Mouse (Mus musculus) cerebellum, postnatal 14 days (tissue): ENCODE data around the gene Nup160.

Experiments
- DNase-seq, 2 experiments: peaks; one replicate each; pipeline ENCODE4 v3.0.0; 2021; ENCODE audit warnings: mixed read lengths in 2 of 2

The Nup160 gene

DNA sequence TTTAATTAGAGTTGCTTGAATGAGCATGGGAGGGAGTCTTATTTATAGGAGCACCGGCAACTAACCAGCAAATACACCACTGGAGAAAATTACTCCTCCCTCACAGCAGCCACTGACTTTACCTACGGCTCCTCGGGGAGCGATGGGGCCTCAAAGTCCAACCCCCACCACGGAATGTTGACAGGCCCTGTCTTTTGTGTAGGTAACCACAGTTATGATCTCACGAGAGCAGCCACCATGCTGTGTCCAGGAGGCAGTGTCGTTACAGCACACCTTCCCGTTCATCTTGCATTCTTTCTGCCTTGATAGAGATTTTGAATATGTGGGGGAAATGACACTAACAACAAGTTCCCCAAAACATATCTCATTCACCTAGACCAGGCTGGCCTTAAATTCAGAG lies at the start of gene Nup160:
Gene Nup160, plus strand, starts transcription at position 209 of the 400 bp plus-strand sequence.
- DNase-seq: no peak

DNA sequence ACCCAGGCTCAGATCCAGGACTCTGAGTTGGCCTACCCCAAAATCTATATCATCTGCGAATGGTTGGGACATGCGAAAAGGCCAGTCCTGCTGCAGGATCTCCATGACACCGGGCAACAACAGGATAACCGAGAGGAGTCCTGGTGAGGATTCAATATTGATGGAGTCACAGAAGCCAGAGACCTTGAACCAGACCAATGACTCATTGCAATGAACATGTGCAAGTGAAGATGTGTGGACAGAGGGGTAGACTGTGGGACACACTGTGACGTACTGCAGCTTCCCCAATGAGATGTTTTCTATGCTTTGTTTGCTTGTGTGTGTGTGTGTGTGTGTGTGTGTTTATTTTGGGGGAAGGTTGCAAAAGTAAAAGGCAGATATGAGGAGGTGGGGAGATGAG lies 48.8 kb upstream of the Nup160 start:
- DNase-seq: no peak

DNA sequence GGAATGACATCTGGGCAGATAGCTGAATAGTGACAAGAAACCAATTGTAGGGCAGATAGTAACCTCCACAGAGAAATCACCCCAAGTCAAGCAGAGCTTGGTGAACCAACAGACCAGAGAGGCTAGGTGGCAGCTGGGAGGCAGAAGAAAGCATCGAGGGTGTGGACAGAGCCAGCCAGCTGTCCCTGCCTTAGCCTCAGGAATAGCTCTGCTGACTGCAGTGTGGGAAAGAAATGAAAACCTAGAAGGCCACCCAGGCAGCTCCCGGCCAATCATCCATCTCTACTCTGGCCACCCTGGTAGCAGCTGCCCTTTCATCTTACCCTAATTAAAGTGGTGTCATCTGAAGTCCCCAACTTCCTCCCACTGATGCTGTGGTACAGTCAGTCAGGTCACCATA lies 47.5 kb upstream of the Nup160 start:
- no peak for DNase-seq

DNA sequence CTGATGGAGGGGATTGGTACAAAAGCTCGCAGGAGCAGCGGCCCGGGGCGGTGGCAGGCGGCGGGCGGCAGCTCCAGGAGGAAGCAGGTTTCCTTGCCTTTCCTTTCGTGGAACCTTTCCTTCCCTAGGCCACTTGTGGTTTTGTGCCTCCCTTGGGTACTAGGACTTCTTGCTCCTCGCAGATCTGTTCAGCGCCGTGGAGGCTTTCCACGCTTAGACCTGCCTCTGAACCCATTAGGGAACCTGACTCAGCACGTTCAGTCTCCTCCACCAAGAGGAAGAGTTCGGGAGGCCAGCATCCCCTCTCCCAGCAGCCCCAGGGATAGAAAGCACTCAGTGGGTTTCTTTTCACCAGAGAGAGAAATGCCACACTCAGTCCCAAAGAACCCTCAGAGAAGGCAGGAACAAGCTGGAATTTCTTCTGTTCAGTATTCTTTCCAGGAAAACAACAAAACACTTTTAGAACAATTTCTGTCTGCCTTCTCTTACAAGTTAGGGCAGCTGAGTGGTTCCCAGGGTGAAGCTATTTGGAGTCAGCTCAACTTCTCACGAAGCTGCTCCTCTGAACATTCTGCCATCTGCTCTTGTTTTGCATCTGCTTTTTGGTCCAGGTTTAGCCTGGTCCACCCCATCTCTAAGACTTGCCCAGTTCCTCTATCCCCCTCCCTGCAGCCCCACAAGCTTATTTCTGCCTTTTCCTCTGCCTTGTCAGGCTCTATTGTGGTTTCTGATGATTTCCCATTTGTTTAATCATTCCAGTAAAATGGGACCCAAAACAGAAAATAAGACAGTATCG lies 44.9 kb upstream of the Nup160 start:
- no peak for DNase-seq

DNA sequence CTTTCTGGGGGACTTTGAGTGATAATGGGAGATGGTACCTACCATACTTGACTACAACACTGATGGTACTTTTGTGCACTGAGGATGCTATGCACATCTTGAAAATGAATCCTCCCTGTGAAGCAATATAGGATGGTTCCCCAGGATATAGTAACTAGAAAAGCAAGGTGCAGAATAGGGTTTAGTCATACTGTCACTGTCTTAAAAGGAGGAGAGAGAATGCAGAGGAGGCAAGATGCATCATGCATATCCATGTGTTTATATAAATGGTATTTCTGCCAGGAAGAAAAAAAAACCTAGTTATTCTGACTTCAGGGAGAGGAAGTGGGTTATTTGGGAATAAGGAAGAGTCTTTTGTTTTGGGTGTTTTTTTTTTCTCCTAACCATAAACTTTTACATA lies 42.3 kb upstream of the Nup160 start:
- DNase-seq: no peak

DNA sequence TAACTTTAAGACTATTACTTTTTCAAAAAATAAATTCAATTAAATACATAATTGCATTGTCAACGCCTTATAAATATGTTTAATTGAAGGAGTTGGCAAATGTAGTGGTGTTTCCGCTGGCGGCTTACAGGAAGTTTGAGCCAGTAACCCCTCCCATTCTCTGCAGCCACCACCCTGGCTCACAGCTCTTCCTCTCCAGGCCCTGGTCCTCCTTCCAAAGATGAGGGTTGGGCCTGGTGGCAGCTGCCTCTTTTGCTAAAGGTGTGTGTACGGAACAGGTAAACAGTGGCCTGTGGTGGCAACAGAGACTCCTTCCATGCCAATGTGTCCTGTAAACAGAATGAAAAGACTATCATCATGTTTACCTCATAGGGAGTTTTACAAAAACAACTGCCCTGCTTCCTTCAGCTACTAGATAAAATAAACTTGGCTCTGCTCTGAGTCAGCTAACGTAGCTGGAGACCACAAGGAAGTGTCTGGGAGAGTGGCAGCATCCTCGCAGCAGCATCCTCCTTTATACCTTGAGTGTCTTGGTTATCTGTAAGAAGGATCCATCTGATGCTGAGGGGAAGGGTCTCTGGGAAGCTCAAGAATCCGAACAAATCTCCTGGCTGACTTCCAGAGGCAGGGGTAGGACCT lies 41.8 kb upstream of the Nup160 start:
- DNase-seq: no peak

DNA sequence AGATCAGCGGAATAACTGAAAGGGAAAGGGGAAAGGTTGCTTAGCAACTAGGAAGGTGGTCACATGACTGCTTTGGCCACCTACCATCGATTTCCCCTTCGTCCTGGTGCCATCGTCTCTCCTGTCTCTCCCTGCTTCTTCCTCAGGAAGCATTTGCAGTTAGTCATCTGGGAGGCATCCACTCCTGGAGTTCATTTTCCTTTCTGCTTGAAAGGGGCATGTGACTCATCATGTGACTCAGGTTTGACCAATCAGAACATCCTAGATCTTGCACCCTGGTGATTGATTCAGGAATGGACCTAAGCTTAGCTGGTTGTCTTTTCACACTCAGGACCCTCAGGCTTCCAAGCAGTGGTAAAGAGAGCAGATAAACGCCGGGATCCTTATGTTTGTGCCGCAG lies 40.2 kb upstream of the Nup160 start:
- DNase-seq: no peak

DNA sequence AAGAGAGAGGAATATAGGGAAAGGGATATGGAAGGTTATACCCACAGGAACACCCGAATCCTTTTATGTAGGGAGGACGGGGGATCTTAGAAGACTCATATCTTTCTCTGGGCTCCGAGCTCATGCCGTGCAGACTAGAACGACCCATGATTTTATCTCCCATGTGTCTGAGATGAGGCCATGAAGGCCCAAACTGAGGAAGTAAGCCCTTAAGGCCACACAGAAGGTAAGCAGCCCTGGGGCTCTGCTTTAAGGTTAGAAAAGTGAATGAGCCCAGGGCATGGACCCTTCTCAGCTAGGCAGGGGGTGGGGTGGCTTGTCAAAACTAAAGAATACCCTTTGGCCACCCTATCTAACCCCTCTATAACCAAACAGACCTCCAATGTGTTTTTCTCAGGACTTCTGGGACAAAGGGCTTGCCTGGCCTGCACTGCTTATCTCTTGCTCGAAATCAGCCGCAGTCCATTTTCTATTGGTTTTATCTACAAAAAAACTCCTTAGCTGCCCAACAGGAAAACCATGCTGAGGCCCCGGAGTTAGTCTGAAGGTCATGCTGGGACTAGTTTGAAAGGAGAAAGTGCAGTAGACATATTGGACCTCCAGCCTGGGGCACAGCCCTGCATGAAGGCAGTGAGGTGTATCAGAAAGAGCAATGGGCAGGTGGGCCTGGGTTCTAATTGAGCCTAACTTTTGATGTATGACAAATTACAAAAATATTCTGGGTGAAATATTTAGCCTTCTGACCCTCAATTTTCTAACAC lies 37.8 kb upstream of the Nup160 start:
- no peak for DNase-seq

DNA sequence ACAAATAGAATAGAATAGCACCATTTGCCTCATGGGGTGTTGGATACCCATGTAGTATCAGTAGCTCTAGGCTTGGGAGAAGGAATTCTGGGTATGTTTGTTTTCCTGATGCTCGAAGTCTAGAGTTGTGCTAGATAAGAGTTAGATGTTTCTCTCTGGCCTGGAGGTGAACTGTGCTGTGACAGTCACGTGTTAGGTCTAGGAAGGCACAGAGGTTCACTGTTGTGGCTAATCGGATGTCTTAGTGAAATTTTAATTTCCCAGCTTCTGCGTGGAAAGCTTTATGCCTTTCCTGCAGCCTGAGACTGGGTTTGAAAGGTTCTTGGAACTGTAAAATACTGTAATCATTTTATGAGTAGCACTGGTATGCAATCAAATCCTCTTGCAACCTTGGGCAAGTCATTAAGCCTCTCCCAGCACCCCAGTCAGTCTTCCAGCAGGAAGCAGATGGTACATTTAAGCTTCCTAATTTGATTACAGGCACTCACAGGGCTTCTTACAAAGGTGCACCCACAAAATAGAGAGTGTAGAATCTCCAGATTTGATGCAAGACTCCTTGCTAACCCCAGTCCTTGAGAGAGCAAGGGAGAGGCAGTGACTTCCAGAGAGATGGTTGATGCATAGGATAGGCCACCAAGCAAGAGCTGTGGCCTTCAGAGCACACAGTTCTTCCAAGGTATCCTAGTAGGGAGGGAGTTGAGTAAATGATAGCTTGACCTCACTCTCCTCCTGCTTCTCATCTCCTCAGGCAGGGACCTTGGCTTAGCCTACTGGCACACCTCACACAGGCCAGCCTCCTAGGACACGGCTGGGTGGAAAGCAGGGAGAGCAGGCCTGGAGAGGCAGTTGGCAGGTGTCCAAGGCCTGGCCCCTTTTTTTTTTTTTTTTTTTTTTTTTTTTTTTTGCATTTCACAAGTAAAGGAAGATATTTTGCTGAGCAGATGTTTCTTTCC lies 37.0 kb upstream of the Nup160 start:
- no peak for DNase-seq

DNA sequence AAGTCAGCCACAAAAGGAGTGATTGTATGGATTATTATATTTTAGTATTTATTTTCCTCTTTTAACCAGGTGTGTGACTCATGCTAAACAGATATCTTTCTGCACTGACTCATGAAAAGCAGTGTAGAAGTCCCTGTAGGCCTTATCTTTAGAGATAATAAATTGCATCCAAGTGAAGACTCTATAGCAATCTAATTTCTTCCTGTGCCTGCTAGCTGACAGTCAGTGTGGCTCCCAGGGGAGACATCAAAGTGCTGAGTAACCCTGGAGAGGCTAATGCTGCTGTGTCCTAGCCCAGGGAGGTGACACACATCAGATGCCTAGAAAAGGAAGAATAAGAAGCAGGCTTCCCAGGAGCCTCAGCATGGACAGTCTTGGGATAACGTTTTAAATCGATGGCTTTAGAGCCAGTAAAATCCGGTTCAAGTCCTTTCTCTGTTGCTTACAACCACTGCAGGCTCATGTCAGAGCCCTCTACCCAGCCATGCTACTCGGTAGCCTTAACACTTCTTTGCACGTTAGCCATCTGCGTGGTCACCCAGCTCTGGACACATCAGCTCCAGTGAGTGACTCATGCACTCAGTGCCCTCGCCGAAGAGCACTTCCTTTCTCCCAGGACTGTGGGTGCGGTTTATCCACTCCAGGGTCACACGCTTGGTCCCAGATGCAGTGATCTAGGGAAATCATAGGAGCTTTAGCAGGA lies 35.9 kb upstream of the Nup160 start:
- no peak for DNase-seq

DNA sequence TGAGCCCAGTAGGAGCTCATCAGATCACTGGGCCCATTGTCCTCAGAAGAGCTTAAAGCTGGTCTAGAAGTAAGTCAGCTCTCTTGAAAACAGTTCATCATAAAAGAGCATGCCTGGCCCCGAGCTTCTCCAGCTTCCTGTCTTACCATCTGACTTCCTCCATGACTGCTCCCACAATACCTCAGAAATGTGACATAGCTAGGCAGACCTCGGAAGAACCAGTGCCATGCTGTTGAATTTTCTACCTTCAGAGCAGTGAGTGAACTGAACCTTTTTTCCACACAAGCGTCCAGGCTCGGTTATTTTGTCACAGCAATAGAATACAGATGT lies 35.3 kb upstream of the Nup160 start:
- DNase-seq: no peak

DNA sequence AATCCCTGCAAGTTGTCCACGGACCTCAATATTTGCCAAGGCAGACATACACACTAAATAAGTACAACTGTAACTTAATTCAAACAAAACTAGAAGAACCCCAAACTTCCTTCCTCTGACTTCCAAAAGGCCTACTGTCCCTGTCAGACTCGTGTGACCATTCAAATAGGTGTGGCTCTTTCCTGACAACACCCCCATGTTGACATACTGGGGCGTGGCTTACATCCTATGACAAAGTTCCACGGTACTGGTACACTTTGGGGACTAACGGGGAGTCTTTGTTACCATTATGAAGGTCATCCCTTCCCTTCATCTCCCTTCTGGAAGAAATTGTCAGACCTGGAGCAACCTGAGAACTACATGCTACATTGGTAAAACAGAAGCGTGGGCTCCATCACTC lies 29.9 kb upstream of the Nup160 start:
- no peak for DNase-seq

DNA sequence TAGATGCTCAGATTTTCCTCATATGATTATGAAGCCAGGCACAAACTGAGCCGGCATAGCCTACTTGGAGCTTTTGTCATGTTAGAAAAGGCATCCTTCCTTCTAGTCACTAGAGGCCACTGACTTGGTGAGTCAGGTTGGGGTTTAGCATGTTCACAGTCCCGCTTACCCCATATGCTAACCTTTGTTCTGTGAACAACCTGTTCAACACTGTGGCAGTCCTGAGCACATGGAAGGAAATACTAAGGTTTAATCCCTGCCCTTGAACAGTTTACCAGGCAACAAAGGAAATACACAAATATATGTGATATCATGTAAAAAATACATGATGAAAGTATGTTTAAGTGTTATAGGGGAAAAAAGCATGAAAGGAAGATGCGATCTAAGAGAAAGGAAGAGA lies 27.6 kb upstream of the Nup160 start:
- DNase-seq: no peak

DNA sequence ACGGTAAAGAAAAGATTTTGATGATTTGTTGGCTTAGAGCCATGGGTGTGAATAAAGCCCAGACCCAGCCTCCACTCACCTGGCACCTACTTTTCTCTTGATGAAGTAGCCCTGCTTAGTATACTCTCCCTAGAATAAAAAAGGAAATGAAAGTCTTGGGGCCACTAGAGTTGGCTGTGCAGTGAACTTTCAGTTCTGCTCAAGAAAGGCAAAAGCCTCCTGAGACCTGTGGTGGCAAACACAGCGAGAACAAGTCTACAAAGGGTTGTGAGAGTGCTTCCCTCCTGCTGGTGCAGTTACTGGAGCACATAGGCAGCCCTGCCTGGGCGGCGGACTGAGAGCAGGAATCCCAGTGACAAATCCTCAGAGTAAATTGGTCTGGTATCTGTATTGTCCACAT lies 27.1 kb upstream of the Nup160 start:
- DNase-seq: no peak

DNA sequence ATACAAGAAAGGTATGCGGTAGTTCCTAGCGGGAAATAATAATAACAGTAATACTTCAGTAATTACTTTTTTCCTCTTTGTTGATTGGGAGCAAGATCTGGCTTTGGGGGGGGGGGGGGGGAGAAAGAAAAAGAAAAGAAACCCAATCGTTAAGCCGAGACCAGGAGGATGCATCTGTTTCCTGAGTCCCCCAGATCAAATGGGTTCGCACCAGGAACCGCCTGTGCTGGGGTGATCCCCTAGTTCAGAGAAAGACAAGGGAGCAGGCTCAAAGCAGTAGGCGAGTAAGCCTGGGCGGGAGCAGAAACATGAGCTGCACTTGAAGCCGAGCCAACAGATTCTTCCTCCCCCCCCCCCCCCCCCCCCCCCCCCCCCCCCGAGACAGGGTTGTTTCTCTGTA lies 24.9 kb upstream of the Nup160 start:
- no peak for DNase-seq

DNA sequence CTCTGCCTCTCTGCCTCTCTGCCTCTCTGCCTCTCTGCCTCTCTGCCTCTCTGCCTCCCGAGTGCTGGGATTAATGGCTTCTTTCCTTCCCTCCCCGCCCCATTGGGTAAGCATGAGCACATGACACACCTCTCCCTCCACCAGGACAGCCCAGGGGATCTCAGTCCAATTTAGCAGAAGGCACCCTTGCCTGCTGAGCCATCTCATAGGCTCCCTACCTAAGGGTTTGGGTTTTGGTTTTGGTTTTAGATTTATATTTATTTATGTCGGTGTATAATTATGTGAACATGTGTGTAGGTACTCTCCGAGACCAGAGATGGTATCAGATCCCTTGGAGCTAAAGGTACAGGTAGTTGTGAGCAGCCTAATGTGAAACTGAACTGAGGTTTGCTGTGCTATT lies 24.0 kb upstream of the Nup160 start:
- DNase-seq: no peak

DNA sequence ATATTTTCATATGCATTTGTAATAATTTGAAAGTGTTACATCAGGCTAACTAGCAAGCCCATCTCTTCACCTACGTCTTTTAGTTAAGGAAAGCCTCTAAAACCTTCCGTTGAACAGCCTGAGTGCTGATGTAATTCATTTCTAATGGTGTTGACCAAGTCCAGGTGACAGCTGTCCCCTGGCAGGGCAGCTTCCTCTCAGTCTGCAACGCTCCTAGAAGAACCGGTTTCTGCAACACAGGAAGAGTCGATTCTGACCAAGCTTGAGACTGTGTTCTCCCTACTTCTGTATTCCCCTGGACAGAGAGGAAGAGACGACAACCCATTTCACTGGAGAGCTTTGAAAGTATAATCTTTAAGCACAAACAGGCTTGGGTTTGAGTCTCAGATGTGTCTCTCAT lies 21.6 kb upstream of the Nup160 start:
- DNase-seq: no peak

DNA sequence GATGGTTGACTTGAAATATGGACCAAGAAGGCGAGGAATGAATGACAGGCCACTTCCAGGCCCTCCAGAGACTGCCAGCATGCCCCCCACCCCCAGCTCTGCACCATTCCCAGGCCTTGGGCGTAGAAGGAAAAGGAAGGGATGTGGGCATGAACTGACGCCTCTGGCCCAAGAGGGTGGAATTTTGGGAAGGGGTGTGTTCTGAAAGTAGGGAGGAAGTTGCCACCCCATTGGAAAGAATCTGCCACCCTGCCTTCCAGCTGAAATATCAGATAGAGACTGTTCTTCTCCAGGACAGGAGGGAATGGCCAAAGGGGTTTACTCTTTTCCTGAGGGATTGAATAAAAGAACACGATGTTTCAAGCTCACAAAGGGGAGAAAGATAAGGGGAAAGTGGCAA lies 18.4 kb upstream of the Nup160 start:
- DNase-seq: no peak

DNA sequence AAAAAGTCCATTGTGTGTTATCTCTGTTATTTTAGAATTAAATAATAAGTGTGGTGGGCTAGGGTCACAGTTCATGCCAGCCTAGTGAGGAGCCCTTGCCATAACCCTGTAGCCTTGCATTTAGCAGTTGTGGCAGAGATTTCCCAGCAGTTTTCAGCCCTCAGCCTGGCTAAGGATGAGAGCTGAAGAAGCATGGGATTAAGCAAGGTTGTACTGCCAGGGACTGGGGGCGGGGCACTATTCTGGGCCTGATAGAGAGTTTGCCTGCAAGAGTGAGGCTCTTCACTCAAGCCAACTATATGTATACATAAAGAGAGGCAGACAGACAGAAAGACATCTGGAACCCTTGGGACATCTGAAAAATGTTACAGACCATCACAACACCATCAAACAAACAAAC lies 18.0 kb upstream of the Nup160 start:
- no peak for DNase-seq

DNA sequence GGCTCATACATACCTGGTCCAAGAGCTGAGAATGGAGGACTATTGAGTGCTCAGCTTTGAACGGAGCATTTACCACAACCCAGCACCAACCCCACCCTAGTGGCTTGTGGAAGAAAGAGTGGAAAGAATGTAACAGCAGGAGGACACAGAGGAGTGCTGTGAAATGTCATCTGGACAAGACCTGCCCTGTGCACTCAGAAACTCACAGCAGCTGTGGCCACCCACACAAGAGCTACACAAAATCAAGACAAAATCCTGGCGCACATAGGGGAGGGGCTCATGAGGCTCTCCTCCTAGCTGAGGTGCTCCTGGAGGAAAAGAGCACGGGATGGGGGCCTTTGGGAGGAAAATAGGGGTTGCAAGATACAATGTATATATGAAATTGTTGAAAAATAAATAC lies 17.4 kb upstream of the Nup160 start:
- DNase-seq: no peak

DNA sequence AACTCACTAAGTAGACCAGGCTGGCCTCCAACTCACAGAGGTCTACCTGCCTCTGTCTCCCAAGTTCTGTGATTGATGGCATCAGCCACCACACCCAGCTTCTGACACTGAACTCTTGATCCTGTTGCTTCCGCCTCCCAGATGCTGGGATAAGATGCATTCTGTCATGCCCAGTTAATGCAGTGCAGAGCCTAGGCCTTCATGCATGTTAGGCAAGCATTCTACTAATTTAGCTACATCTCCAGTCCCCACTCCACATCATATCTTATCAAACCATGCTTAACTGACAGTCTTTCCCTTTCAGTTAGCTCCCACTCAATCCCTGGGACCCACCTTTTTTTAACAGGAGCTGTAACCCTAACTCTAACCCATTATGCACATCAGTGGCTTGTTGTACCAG lies 16.1 kb upstream of the Nup160 start:
- DNase-seq: no peak

DNA sequence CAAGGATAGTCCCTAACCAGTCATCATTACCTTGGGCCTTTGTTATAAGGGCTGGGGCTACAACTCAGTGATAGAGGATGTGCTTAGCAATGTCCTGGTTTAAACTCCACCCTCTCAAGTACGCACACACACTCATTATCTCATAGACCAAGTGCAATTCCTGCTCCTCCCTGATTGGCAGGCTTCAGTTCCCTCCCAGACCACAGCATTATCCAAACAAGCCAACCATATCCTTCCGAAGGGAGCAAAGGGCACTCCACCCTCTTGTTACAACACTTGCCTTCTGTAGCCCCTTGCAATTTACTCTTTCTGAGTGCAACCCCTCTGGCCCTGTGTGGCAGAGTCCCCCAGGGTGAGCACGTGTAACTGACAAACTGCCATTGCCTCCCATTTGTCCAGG lies 15.6 kb upstream of the Nup160 start:
- no peak for DNase-seq
